Mouse (Mus musculus): ENCODE measurements around the gene Rrn3.

Gene Rrn3

GRCm38 (mm10) chr16:13848310-13848709 is 67.8 kb downstream of the Rrn3 start:
- in situ Hi-C loops (cut with MboI, MseI), result no loop called here

DNA sequence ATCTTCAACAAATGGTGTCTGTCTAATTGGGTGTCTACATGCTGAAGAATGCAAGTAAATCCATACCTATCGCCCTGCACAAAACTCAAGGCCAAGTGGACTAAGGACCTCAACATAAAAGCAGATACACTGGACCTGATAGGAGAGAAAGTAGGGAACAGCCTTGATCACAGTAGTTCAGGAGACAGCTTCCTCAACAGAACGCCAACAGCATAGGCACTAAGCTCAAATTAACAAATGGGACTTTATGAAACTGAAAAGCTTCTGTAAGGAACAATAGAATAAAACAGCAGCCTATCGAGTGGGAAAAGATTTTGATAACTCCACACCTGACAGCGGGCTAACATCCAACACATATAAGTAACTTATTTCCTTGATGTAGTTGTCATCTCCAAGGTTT is 70.9 kb downstream of the Rrn3 start:
- in situ Hi-C loops (cut with MboI, MseI), result no loop called here

- in situ Hi-C loops (cut with MboI, MseI), result no loop called here
Observed at GRCm38 (mm10) chr16:13853886-13854285, 73.4 kb downstream of the Rrn3 start.
